Mouse (Mus musculus): Measurements from ENCODE around the gene Defb26.

GRCm38 (mm10) chr2:152556655-152557054 is 45.2 kb upstream of the Defb26 start:
- no peak for TF ChIP-seq CTCF (IDR thresholded peaks at IDR 0.05; ENCODE audit: low read depth, low read length)
- TF ChIP-seq GATA1 (IDR thresholded peaks at IDR 0.05; ENCODE audit: borderline replicate concordance, low read length), result no peak
- no peak for TF ChIP-seq POLR2AphosphoS5 (IDR thresholded peaks at IDR 0.05; ENCODE audit: insufficient replicate concordance, low read depth, low read length)
- TF ChIP-seq TAL1 (conservative IDR thresholded peaks at IDR 0.05; ENCODE audit: low read depth, low read length), result no peak

Measured in G1E (cell line).